In genomic region chr2:119208344-119209175, GRCm38 (mm10) we compare ENCODE assay signal across 8 mouse cellular contexts. TPM values are rescaled to one million over a fixed set of nuclear protein-coding genes. Genes with fewer than 3 reads are reported as not detected.
DNase-seq lines count a peak whose midpoint lies in the region; ATAC-seq and TF ChIP-seq lines count a peak whose summit lies in the region.

TSS of gene Zfyve19 (plus strand) at chr2:119208617.
TSS of gene Dnajc17 (minus strand) at chr2:119208795.

- peaks cover 34% of the 10 kb centered on the region for H3K36me3 ChIP-seq in megakaryocyte, embryonic 14.5 days (replicated peaks; ENCODE audit: low read length)

- TF ChIP-seq POLR2A in cortical plate, adult 2 months (IDR thresholded peaks at IDR 0.05; ENCODE audit: extremely low read depth, insufficient read depth, low read length), result peak; percentile 74

- no peaks in the 10 kb centered on the region for H3K27me3 ChIP-seq in megakaryocyte, embryonic 14.5 days (replicated peaks)

- TF ChIP-seq CTCF in cortical plate, adult 2 months (IDR thresholded peaks at IDR 0.05; ENCODE audit: extremely low read depth, insufficient read depth, low read length), result no peak

- ATAC-seq in activated CD4-positive, CD25-positive, alpha-beta regulatory T cell, adult 4 months, result peak; percentile 97

- H3K9me3 ChIP-seq in megakaryocyte, embryonic 14.5 days, result no peaks in the 10 kb centered on the region

- peak within 1 kb of the TSS; percentile 70 for H3K4me3 ChIP-seq in cortical plate, adult 2 months (ENCODE audit: insufficient read depth, low read length)
- peak within 1 kb of the TSS; percentile 99 for H3K4me3 ChIP-seq in megakaryocyte, embryonic 14.5 days (replicated peaks)

- no peaks in the 10 kb centered on the region for H3K4me1 ChIP-seq in cortical plate, adult 2 months (ENCODE audit: control insufficient read depth, insufficient read depth, low read length)
- peaks cover 33% of the 10 kb centered on the region for H3K4me1 ChIP-seq in megakaryocyte, embryonic 14.5 days

- DNase-seq in gastrocnemius, adult 8-10 months (ENCODE audit: low spot score in 2 of 2), result peak; percentile 91 to 93
- DNase-seq in hindlimb bud, embryonic 11.5 days (ENCODE audit: extremely low spot score, low read depth, low spot score), result peak; percentile 89
- DNase-seq in left cerebral cortex, adult 8-10 months (ENCODE audit: low spot score in 2 of 2), result peak; percentile 92 to 97
- peak; percentile 99 for DNase-seq in right cerebral cortex, postnatal 10 days (ENCODE audit: low spot score in 2 of 2)
- peak; percentile 84 for DNase-seq in urinary bladder, postnatal 25 days (ENCODE audit: low spot score)

- peak within 1 kb of the TSS; percentile 68 for H3K27ac ChIP-seq in cortical plate, adult 2 months (ENCODE audit: insufficient read depth, low read length)

RNA-seq across cellular contexts. Expression of gene Zfyve19, which starts in this region (rescaled TPM):
- polyA plus RNA-seq in activated CD4-positive, CD25-positive, alpha-beta regulatory T cell, adult 4 months (2017; shearing (Covaris generic)), result 10 to 100 TPM; 31.4 to 44.0 TPM
- polyA plus RNA-seq in cortical plate, adult 2 months (2012; rRNA removed), result 52.9 and 68.2 TPM in 2 replicates
- total RNA-seq in gastrocnemius, adult 8-10 months (2022), result 10 to 100 TPM in 3 of 4 experiments, 1 to 10 TPM in 1; 9.1 to 15.3 (median 11.8) TPM
- total RNA-seq in left cerebral cortex, adult 8-10 months (2022), result 10 to 100 TPM; 29.3 to 44.8 (median 35.4) TPM
- 2.9 and 19.5 TPM in 2 replicates for polyA plus RNA-seq in megakaryocyte, embryonic 14.5 days (2012; ENCODE audit: insufficient read depth, low replicate concordance)

RNA-seq across cellular contexts. Expression of gene Dnajc17, which starts in this region (rescaled TPM):
- polyA plus RNA-seq in activated CD4-positive, CD25-positive, alpha-beta regulatory T cell, adult 4 months (2017; shearing (Covaris generic)), result 10 to 100 TPM; 21.8 to 29.0 TPM
- 25.8 and 25.9 TPM in 2 replicates for polyA plus RNA-seq in cortical plate, adult 2 months (2012; rRNA removed)
- 1 to 10 TPM; 7.5 to 8.5 (median 8.0) TPM for total RNA-seq in gastrocnemius, adult 8-10 months (2022)
- total RNA-seq in left cerebral cortex, adult 8-10 months (2022), result 10 to 100 TPM; 15.9 to 21.6 (median 19.1) TPM
- 2.4 and 23.7 TPM in 2 replicates for polyA plus RNA-seq in megakaryocyte, embryonic 14.5 days (2012; ENCODE audit: insufficient read depth, low replicate concordance)

Comparison
In these comparisons a context has a peak if more than half of its experiments do, and no peak if none do; other contexts are left out.
1. Peak in every context shown above with its lines: DNase-seq, ATAC-seq, H3K4me3 ChIP-seq and H3K27ac ChIP-seq.